Mouse (Mus musculus) kidney, adult 18-20 months (tissue): Measurements from ENCODE around the gene Ntf3.

Experiments used
- DNase-seq: peaks from one replicate; pipeline ENCODE4 v3.0.0; 2021

Gene Ntf3

GRCm38 (mm10) chr6:126166548-126167207 lies at the start of gene Ntf3:
Ntf3 (minus strand) TSS chr6:126166910.
- no peak for DNase-seq

GRCm38 (mm10) chr6:126213330-126213729 lies 46.6 kb upstream of the Ntf3 start:
- DNase-seq = no peak

GRCm38 (mm10) chr6:126203366-126203765 lies 36.7 kb upstream of the Ntf3 start:
- no peak for DNase-seq

- DNase-seq = peak; percentile 16
These were observed 36.2 kb upstream of the Ntf3 start for GRCm38 (mm10) chr6:126202959-126203358.

GRCm38 (mm10) chr6:126201721-126202120 lies 35.0 kb upstream of the Ntf3 start:
- DNase-seq = no peak

GRCm38 (mm10) chr6:126199916-126200315 lies 33.2 kb upstream of the Ntf3 start:
- DNase-seq = no peak

GRCm38 (mm10) chr6:126194760-126195159 lies 28.1 kb upstream of the Ntf3 start:
- no peak for DNase-seq

GRCm38 (mm10) chr6:126190218-126190871 lies 23.6 kb upstream of the Ntf3 start:
- no peak for DNase-seq

GRCm38 (mm10) chr6:126187400-126187799 lies 20.7 kb upstream of the Ntf3 start:
- no peak for DNase-seq

GRCm38 (mm10) chr6:126186116-126186515 lies 19.4 kb upstream of the Ntf3 start:
- no peak for DNase-seq

- no peak for DNase-seq
These were observed 5.4 kb upstream of the Ntf3 start for GRCm38 (mm10) chr6:126172071-126172470.

- DNase-seq = no peak
These were observed 4.1 kb upstream of the Ntf3 start for GRCm38 (mm10) chr6:126170772-126171171.

GRCm38 (mm10) chr6:126167731-126168130 lies 1.0 kb upstream of the Ntf3 start:
- peak; percentile 21 for DNase-seq

- peak; percentile 23 for DNase-seq
These were observed 489 bp upstream of the Ntf3 start for GRCm38 (mm10) chr6:126167208-126167590.

- DNase-seq = no peak
These were observed 1.0 kb downstream of the Ntf3 start for GRCm38 (mm10) chr6:126165591-126166155.

GRCm38 (mm10) chr6:126164781-126165180 lies 1.9 kb downstream of the Ntf3 start:
- DNase-seq = peak; percentile 50

- DNase-seq = peak; percentile 30
These were observed 2.6 kb downstream of the Ntf3 start for GRCm38 (mm10) chr6:126163861-126164755.

- DNase-seq = peak; percentile 60
These were observed 3.5 kb downstream of the Ntf3 start for GRCm38 (mm10) chr6:126163181-126163621.

- peak; percentile 29 for DNase-seq
These were observed 4.4 kb downstream of the Ntf3 start for GRCm38 (mm10) chr6:126162351-126162758.

- DNase-seq = no peak
These were observed 5.0 kb downstream of the Ntf3 start for GRCm38 (mm10) chr6:126161571-126162340.

GRCm38 (mm10) chr6:126160067-126160411 lies 6.7 kb downstream of the Ntf3 start:
- DNase-seq = peak; percentile 50

GRCm38 (mm10) chr6:126159279-126160066 lies 7.2 kb downstream of the Ntf3 start:
- DNase-seq = peak; percentile 25
